Mouse (Mus musculus) ovary, adult 18-20 months (tissue): ENCODE data around the gene A430089I19Rik.
"Not testable (repeated sequence)": the region's sequence is repeated elsewhere in the genome, so short reads cannot be mapped to it uniquely, and the experiment has no call there.

ENCODE experiments used
- DNase-seq: peaks from one replicate; pipeline ENCODE4 v3.0.0; 2022; ENCODE audit warnings: low spot score, mixed read lengths

The A430089I19Rik gene

GRCm38 (mm10) chr5:94306696-94307095, at the start of gene A430089I19Rik:
TSS of gene A430089I19Rik (minus strand) at chr5:94306796.
- not testable (repeated sequence) for DNase-seq

GRCm38 (mm10) chr5:94339449-94339848, 32.9 kb upstream of the A430089I19Rik start, which contains the start of gene AA792892:
TSS of gene AA792892 (plus strand) at chr5:94339749.
- not testable (repeated sequence) for DNase-seq

- DNase-seq, result not testable (repeated sequence)
Observed at GRCm38 (mm10) chr5:94314135-94314534, 7.5 kb upstream of the A430089I19Rik start, which contains the start of gene Gm6502. TSS of gene Gm6502 (plus strand) at chr5:94314435.
